Mouse (Mus musculus) forebrain, postnatal 0 days (tissue): ENCODE measurements around the gene Sdcbp2. TPM values are rescaled to one million over a fixed set of nuclear protein-coding genes. Genes with fewer than 3 reads are reported as not detected.

Source experiments
- ATAC-seq: fragments of 200-750 bp; cut with Nextera tagmentation; 2 replicates; pipeline ENCODE4 v1.8.0; 2017; ENCODE audit warnings: mild to moderate bottlenecking, moderate library complexity
- DNase-seq: peaks from one replicate; pipeline ENCODE4 v3.0.0-alpha.2; 2015
- H3K27ac ChIP-seq: fragments of 300-500 bp; sonication (generic); 2 replicates; pipeline ENCODE4 v1.5.1; 2014; ENCODE audit warnings: low read depth, mild to moderate bottlenecking, antibody characterized with exemption, low read length, moderate library complexity, mixed read lengths
- H3K27me3 ChIP-seq: fragments of 300-500 bp; sonication (generic); 2 replicates; pipeline ENCODE4 v1.6.1; 2014; ENCODE audit warnings: mild to moderate bottlenecking, low read length, mixed read lengths; ENCODE audit not compliant: insufficient read depth
- H3K36me3 ChIP-seq: fragments of 300-500 bp; sonication (generic); 2 replicates; pipeline ENCODE4 v1.6.1; 2014; ENCODE audit warnings: mild to moderate bottlenecking, moderate library complexity; ENCODE audit not compliant: insufficient read depth
- H3K4me1 ChIP-seq: fragments of 300-500 bp; sonication (generic); 2 replicates; pipeline ENCODE4 v1.6.1; 2014; ENCODE audit warnings: antibody characterized with exemption; ENCODE audit not compliant: insufficient read depth
- H3K4me2 ChIP-seq: fragments of 300-500 bp; sonication (generic); 2 replicates; pipeline ENCODE4 v1.6.1; 2014; ENCODE audit warnings: low read depth, mild to moderate bottlenecking, moderate library complexity
- H3K4me3 ChIP-seq: fragments of 300-500 bp; sonication (generic); 2 replicates; pipeline ENCODE4 v1.5.1; 2014; ENCODE audit warnings: low read depth, low read length, mixed read lengths
- H3K9ac ChIP-seq: fragments of 300-500 bp; sonication (generic); 2 replicates; pipeline ENCODE4 v1.6.1; 2014; ENCODE audit warnings: mild to moderate bottlenecking
- H3K9me3 ChIP-seq: fragments of 300-500 bp; sonication (generic); 2 replicates; pipeline ENCODE4 v1.6.1; 2016; ENCODE audit warnings: low read length
- CTCF ChIP-seq: sonication (generic); IDR thresholded peaks from 2 replicates; pipeline ENCODE4 v1.5.1; 2016; ENCODE audit warnings: antibody characterized with exemption, control low read depth, low read depth
- WGBS: fragments of 180-500 bp; shearing (Covaris S2); extraction: QIAGEN DNeasy Blood & Tissue Kit; methylation state at CpG from one replicate; pipeline ENCODE4 v1.1.7; 2014; 5-methylcytosine and 5-hydroxymethylcytosine counted together
- polyA plus RNA-seq: library from polyadenylated mRNA; unstranded; fragments of >200 nt; fragmentation: Nextera tagmentation; extraction: Ambion mirVana; gene quantifications from 2 replicates; pipeline ENCODE4 v1.2.1, GENCODE M21; 2015
- total RNA-seq: library from RNA; depleted of rRNA; stranded (reverse); fragments of >200 nt; gene quantifications from 2 replicates; pipeline ENCODE4 v1.2.3, GENCODE M21; 2014; rRNA removed

The Sdcbp2 gene
- total RNA-seq (0.90 and 1.1 TPM in 2 replicates), polyA plus RNA-seq (1.5 and 1.6 TPM in 2 replicates)

DNA sequence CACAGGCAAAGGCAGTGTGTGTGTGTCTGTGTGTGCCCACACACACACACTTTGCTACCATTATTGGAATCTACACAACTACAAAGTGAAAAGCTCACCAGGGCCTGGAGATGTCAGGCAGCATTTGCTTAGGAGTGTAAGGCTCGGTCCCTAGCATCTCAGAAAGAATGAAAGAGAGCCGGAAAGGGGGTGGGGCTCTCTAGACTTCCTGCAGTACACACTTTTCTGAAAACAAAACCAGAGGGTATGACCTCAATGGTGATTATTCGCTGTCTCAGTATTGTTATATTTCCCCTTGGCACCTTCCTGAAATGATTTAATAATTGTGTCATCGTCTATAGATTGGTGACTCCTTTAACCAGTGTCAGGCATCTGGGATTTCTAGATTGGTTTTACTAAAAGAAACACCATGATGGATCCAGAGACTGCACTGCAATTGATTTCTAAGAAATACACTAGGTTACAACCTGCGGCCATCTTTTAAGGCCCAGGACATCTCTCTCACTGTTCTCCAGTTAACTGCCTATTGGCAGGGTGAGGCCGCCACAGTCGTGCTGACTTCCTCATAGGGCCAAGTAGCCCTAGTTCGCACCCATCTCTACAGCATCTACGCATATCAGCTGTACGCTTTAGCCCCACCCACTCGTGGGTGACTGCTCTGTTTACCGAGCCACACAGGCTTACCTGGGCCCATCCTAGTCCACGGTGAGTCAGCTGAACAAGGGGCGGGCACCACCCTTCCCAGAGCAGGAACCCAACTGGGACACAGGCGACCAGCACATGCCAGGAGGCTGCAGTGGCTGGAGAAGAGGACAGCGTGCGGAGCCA, at the start of gene Sdcbp2:
Gene Sdcbp2, plus strand, starts transcription at position 750 of the 828 bp plus-strand sequence.
- Histone ChIP-seq H3K27ac (no peak within 1 kb of the TSS), H3K36me3 (no peaks in the 10 kb centered on the region), H3K9ac (no peak within 1 kb of the TSS), H3K4me3 (no peak within 1 kb of the TSS), H3K9me3 (no peaks in the 10 kb centered on the region), H3K27me3 (no peaks in the 10 kb centered on the region), H3K4me1 (peaks cover 11% of the 10 kb centered on the region; the same call in 1 of the 2 replicates), H3K4me2 (no peak within 1 kb of the TSS)
- DNase-seq (no peak), ATAC-seq (no peak)
- WGBS, result 74% methylated on average over 17 of the region's 17 CpGs
- no peak for TF ChIP-seq CTCF

DNA sequence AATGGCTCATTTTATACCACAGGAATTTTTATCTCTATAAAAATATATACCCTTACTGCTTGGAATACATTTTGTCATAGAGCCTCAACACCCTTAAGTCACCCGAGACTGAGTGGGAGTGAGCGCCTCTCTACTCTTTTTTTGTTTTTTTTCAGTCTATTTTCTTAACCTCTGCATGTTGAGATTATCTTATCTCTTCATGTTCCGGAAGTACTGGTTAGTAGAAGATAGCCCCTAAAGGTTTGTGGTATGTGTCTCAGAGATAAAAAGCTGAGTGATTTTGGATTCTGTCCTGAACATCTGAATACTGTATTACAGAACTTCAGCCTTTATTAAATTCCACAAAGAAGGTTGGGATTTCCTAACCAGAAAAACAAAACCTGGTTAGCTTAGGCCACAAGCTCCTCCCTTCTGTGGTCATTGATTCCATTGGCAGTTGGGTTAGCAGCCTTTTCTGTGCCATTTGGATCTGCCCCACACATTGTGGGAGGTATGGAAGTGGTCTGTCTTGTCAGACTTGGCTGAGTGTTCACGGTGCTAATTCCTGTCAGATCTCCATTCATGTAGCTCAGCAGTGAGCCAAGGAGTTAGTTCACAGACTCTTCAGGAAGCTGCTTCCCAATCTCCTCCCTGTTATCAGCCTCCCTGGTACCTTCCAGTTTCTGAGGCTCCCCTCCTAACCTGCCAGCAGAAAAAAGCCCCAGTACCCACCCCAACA, 47.9 kb upstream of the Sdcbp2 start:
- 68% methylated on average over 4 of the region's 4 CpGs for WGBS
- no peak for ATAC-seq

DNA sequence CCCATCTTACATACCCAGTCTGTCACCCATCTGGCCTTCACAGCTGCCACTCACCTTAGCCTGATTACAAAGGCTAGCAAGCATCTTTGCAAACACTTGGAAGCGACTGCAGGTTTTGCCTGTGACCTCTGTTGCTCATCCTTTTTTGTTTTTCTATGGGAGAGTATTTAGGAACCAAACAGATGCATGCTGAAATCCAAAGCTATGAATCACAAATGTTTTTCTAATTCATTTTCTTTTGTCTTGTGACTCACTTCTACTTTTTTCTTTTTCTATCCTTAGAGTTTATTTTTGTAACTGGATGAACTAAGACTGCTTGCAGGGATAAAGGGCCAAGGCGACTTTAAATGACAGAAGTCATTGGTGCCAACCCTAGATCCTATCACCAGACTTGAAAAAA, 46.9 kb upstream of the Sdcbp2 start:
- 73% methylated on average over 2 of the region's 2 CpGs for WGBS

More for the DNA sequence above, 47.9 kb upstream of the Sdcbp2 start:
- Histone ChIP-seq H3K9me3 (no peaks in the 10 kb centered on the region), H3K9ac (no peak overlapping the region), H3K4me3 (no peak overlapping the region), H3K27me3 (no peaks in the 10 kb centered on the region), H3K4me2 (no peak overlapping the region), H3K36me3 (peaks cover 22% of the 10 kb centered on the region), H3K27ac (no peak overlapping the region), H3K4me1 (no peaks in the 10 kb centered on the region)
- no peak for TF ChIP-seq CTCF
- DNase-seq, result no peak

DNA sequence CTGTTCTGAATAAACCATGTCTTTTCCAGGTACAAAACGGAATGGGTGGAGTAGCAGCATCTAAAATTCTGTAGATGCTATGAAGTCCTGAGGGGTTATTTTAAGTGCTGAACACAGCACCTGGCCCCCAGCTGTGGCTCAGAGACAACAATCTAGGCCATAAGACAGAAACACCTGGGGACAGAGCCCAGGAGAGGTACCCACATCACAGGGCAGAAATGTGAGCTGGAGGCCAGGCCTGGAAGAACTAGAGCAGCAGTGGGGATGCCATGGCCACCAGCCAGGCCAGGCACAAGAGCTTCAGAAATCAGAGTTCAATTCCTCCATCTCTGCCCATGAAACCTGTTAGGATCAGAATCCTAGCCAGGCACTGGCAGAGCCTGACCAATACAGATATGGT, 44.4 kb upstream of the Sdcbp2 start:
- Histone ChIP-seq H3K27ac (no peak overlapping the region), H3K4me1 (no peaks in the 10 kb centered on the region), H3K36me3 (peaks cover 7% of the 10 kb centered on the region; the same call in 1 of the 2 replicates), H3K27me3 (no peaks in the 10 kb centered on the region), H3K4me2 (no peak overlapping the region), H3K9ac (no peak overlapping the region), H3K4me3 (no peak overlapping the region), H3K9me3 (no peaks in the 10 kb centered on the region)
- TF ChIP-seq CTCF, result no peak
- WGBS, result 91% methylated on average over 1 of the region's 1 CpGs
- no peak for ATAC-seq
- no peak for DNase-seq

More for the DNA sequence above, 46.9 kb upstream of the Sdcbp2 start:
- Histone ChIP-seq H3K36me3 (peaks cover 16% of the 10 kb centered on the region), H3K4me2 (no peak overlapping the region), H3K27me3 (no peaks in the 10 kb centered on the region), H3K4me3 (no peak overlapping the region), H3K9me3 (no peaks in the 10 kb centered on the region), H3K27ac (no peak overlapping the region), H3K4me1 (no peaks in the 10 kb centered on the region), H3K9ac (no peak overlapping the region)
- ATAC-seq (no peak), DNase-seq (no peak)
- no peak for TF ChIP-seq CTCF

DNA sequence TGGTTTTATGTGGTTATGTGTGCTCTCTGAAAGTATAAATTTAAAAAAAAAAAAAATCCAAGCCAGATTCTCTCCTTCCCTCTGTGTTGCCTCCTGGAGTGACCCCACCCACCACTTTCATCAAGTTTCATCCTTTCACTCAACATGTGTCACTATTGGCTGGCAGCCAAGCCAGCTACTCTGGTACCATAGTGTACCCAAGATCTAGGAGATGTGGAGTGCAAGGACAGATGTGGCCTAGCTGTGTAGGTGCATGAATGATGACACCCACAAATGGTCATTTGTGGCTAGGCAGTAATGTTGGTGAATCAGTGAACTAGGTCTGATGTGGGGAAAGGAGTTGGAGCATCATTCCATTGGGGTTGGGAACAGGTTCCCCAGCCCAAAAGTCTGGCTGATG, 43.3 kb upstream of the Sdcbp2 start:
- Histone ChIP-seq H3K4me2 (no peak overlapping the region), H3K9ac (no peak overlapping the region), H3K36me3 (peaks cover 7% of the 10 kb centered on the region; the same call in 1 of the 2 replicates), H3K27ac (no peak overlapping the region), H3K4me1 (no peaks in the 10 kb centered on the region), H3K4me3 (no peak overlapping the region), H3K9me3 (no peaks in the 10 kb centered on the region), H3K27me3 (no peaks in the 10 kb centered on the region)
- ATAC-seq (no peak), DNase-seq (no peak)
- no peak for TF ChIP-seq CTCF

DNA sequence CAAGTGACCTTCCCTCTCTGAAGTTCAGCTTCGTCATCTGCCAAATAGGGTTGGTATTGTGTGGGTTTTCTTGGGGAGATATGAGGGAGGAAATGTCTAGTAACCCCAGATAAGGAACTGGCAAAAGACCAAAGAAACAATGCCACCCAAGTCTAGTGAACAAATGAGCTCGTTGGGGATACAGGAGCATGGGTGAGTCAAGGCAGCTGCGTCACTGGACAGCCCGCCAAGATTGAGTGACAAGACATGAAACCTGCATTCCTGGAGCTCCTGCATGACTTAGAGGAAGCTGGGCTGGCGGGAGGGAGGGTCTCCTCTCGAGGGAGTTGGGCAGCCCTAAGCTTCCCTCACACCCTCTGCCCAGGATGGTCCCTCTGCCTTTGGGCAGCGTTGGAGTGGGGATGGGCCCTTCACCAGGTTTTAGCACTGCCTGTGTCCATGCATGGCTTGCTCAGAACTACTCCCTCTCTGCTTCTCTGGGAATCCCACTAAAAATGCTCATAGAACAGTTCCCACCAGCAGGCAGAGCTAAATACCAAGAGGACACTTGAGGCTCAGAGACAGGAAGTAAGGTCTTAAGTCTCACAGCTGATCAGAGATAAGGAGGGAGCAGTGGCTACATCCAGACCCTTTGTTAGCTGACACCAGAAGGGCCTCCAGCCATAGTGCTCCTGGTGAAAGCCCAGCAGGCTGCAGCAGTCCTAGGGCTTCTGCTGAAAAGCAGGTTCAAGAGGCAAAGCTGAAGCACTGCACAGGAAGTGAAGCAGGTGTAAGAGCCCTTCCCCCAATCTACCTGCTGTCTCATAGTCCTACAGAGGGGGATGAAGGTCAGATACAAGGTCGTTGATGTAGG, 41.8 kb upstream of the Sdcbp2 start:
- Histone ChIP-seq H3K27ac (no peak overlapping the region), H3K36me3 (peaks cover 7% of the 10 kb centered on the region; the same call in 1 of the 2 replicates), H3K9me3 (no peaks in the 10 kb centered on the region), H3K4me2 (no peak overlapping the region), H3K4me1 (no peaks in the 10 kb centered on the region), H3K9ac (no peak overlapping the region), H3K27me3 (no peaks in the 10 kb centered on the region), H3K4me3 (no peak overlapping the region)
- TF ChIP-seq CTCF, result no peak
- no peak for ATAC-seq
- DNase-seq, result no peak
- 51% methylated on average over 8 of the region's 8 CpGs for WGBS
